Mouse (Mus musculus) liver, embryonic 11.5 days (tissue): ENCODE measurements around the gene Tbc1d13. TPM values are rescaled to one million over a fixed set of nuclear protein-coding genes. Genes with fewer than 3 reads are reported as not detected.

Source experiments
- ATAC-seq: fragments of 200-750 bp; cut with Nextera tagmentation; replicated peaks from 2 replicates; pipeline ENCODE4 v1.8.0; 2017; ENCODE audit warnings: moderate number of reproducible peaks, mild to moderate bottlenecking, moderate TSS enrichment, moderate library complexity; ENCODE audit not compliant: low FRiP score
- DNase-seq: peaks from one replicate; pipeline ENCODE4 v3.0.0-alpha.2; 2017; ENCODE audit warnings: low spot score
- H3K27ac ChIP-seq: fragments of 300-500 bp; sonication (generic); 2 replicates; pipeline ENCODE4 v1.5.1; 2014; ENCODE audit warnings: mild to moderate bottlenecking, low read depth, low read length, control low read depth
- H3K27me3 ChIP-seq: fragments of 300-500 bp; sonication (generic); replicated peaks from 2 replicates; pipeline ENCODE4 v1.6.1; 2014; ENCODE audit warnings: low read length, mixed read lengths; ENCODE audit not compliant: control insufficient read depth, insufficient read depth
- H3K36me3 ChIP-seq: fragments of 300-500 bp; sonication (generic); 2 replicates; pipeline ENCODE4 v1.6.1; 2014; ENCODE audit warnings: mild to moderate bottlenecking, low read length, moderate library complexity, mixed read lengths; ENCODE audit not compliant: control insufficient read depth, insufficient read depth
- H3K4me1 ChIP-seq: fragments of 300-500 bp; sonication (generic); replicated peaks from 2 replicates; pipeline ENCODE4 v1.6.1; 2014; ENCODE audit warnings: low read length, mixed read lengths; ENCODE audit not compliant: control insufficient read depth, insufficient read depth
- H3K4me2 ChIP-seq: fragments of 300-500 bp; sonication (generic); 2 replicates; pipeline ENCODE4 v1.6.1; 2014; ENCODE audit warnings: mild to moderate bottlenecking, control low read depth, moderate library complexity
- H3K4me3 ChIP-seq: fragments of 300-500 bp; sonication (generic); 2 replicates; pipeline ENCODE4 v1.5.1; 2014; ENCODE audit warnings: low read depth, low read length, control low read depth
- H3K9ac ChIP-seq: fragments of 300-500 bp; sonication (generic); 2 replicates; pipeline ENCODE4 v1.6.1; 2014; ENCODE audit warnings: low read depth, low read length, control low read depth
- H3K9me3 ChIP-seq: fragments of 300-500 bp; sonication (generic); 2 replicates; pipeline ENCODE4 v1.6.1; 2016; ENCODE audit warnings: low read length, inconsistent platforms, mixed read lengths; ENCODE audit not compliant: control insufficient read depth
- WGBS: fragments of 180-500 bp; shearing (Covaris S2); extraction: QIAGEN DNeasy Blood & Tissue Kit; methylation state at CpG from one replicate; pipeline ENCODE4 v1.1.7; 2014; 5-methylcytosine and 5-hydroxymethylcytosine counted together
- polyA plus RNA-seq: library from polyadenylated mRNA; unstranded; fragments of >200 nt; fragmentation: Nextera tagmentation; extraction: Ambion mirVana; gene quantifications from 2 replicates; pipeline ENCODE4 v1.2.1, GENCODE M21; 2014

Tbc1d13 gene
- 6.9 and 9.2 TPM in 2 replicates for polyA plus RNA-seq

- Histone ChIP-seq H3K4me3 (peak within 1 kb of the TSS; percentile 80), H3K9ac (peak within 1 kb of the TSS; percentile 85), H3K9me3 (no peaks in the 10 kb centered on the region), H3K4me2 (peak within 1 kb of the TSS; percentile 91), H3K36me3 (peaks cover 4% of the 10 kb centered on the region; the same call in 1 of the 2 replicates), H3K4me1 (peaks cover 24% of the 10 kb centered on the region), H3K27ac (peak within 1 kb of the TSS; percentile 88), H3K27me3 (no peaks in the 10 kb centered on the region)
- peak; percentile 97 for DNase-seq
- peak; percentile 94 for ATAC-seq
- under 1% methylated on average over 45 of the region's 46 CpGs for whole genome bisulfite sequencing
Measured at GRCm38 (mm10) chr2:30133613-30134377, at the start of gene Tbc1d13. Gene Tbc1d13 (plus strand): TSS chr2:30133746.

GRCm38 (mm10) chr2:30084113-30084512 is 49.4 kb upstream of the Tbc1d13 start:
- ATAC-seq (no peak), DNase-seq (no peak)
- no peak overlapping the region for H3K9ac ChIP-seq
- H3K27ac ChIP-seq = no peak overlapping the region
- H3K4me1 ChIP-seq = peaks cover 6% of the 10 kb centered on the region; the same call in 1 of the 2 replicates
- no peak overlapping the region for H3K4me3 ChIP-seq
- H3K36me3 ChIP-seq = no peaks in the 10 kb centered on the region; the same call in 1 of the 2 replicates
- no peaks in the 10 kb centered on the region for H3K9me3 ChIP-seq
- H3K4me2 ChIP-seq = peak overlapping the region; percentile 51
- no peaks in the 10 kb centered on the region for H3K27me3 ChIP-seq
- 52% methylated on average over 5 of the region's 5 CpGs for WGBS

- Histone ChIP-seq H3K36me3 (no peaks in the 10 kb centered on the region; the same call in 1 of the 2 replicates), H3K9me3 (no peaks in the 10 kb centered on the region), H3K9ac (no peak overlapping the region), H3K4me1 (peaks cover 6% of the 10 kb centered on the region; the same call in 1 of the 2 replicates), H3K4me3 (peak overlapping the region; percentile 14; the same call in 1 of the 2 replicates), H3K4me2 (peak overlapping the region; percentile 51), H3K27me3 (no peaks in the 10 kb centered on the region), H3K27ac (no peak overlapping the region)
- DNase-seq = no peak
- WGBS = 34% methylated on average over 12 of the region's 12 CpGs
- ATAC-seq = no peak
Measured at GRCm38 (mm10) chr2:30084632-30085031, 48.9 kb upstream of the Tbc1d13 start.

GRCm38 (mm10) chr2:30087310-30087709 is 46.2 kb upstream of the Tbc1d13 start:
- Histone ChIP-seq H3K36me3 (peaks cover 14% of the 10 kb centered on the region; the same call in 1 of the 2 replicates), H3K27ac (no peak overlapping the region), H3K27me3 (no peaks in the 10 kb centered on the region), H3K9me3 (no peaks in the 10 kb centered on the region), H3K4me1 (peaks cover 9% of the 10 kb centered on the region), H3K4me2 (no peak overlapping the region), H3K4me3 (no peak overlapping the region), H3K9ac (no peak overlapping the region)
- ATAC-seq (no peak), DNase-seq (no peak)
- 92% methylated on average over 4 of the region's 4 CpGs for WGBS

GRCm38 (mm10) chr2:30091521-30091920 is 42.0 kb upstream of the Tbc1d13 start:
- Histone ChIP-seq H3K36me3 (peaks cover 17% of the 10 kb centered on the region; the same call in 1 of the 2 replicates), H3K9me3 (no peaks in the 10 kb centered on the region), H3K4me1 (peaks cover 20% of the 10 kb centered on the region), H3K4me2 (no peak overlapping the region; the same call in 1 of the 2 replicates), H3K27me3 (no peaks in the 10 kb centered on the region), H3K9ac (no peak overlapping the region), H3K4me3 (peak overlapping the region; percentile 10; the same call in 1 of the 2 replicates), H3K27ac (peak overlapping the region; percentile 32; the same call in 1 of the 2 replicates)
- DNase-seq = no peak
- WGBS = 90% methylated on average over 12 of the region's 12 CpGs
- no peak for ATAC-seq

- H3K27ac ChIP-seq = no peak overlapping the region
- no peak for ATAC-seq
- peaks cover 17% of the 10 kb centered on the region; the same call in 1 of the 2 replicates for H3K36me3 ChIP-seq
- H3K4me1 ChIP-seq = peaks cover 20% of the 10 kb centered on the region
- H3K9me3 ChIP-seq = no peaks in the 10 kb centered on the region
- 46% methylated on average over 6 of the region's 6 CpGs for WGBS
- H3K9ac ChIP-seq = peak overlapping the region; percentile 79
- no peak for DNase-seq
- no peaks in the 10 kb centered on the region for H3K27me3 ChIP-seq
- peak overlapping the region; percentile 78 for H3K4me3 ChIP-seq
- peak overlapping the region; percentile 94 for H3K4me2 ChIP-seq
Measured at GRCm38 (mm10) chr2:30092280-30092918, 41.1 kb upstream of the Tbc1d13 start.

- DNase-seq = peak; percentile 98
- Histone ChIP-seq H3K27ac (peak within 1 kb of the TSS; percentile 78), H3K9me3 (no peaks in the 10 kb centered on the region), H3K36me3 (peaks cover 17% of the 10 kb centered on the region; the same call in 1 of the 2 replicates), H3K4me1 (peaks cover 20% of the 10 kb centered on the region), H3K4me2 (peak within 1 kb of the TSS; percentile 94), H3K9ac (peak within 1 kb of the TSS; percentile 79), H3K27me3 (no peaks in the 10 kb centered on the region), H3K4me3 (peak within 1 kb of the TSS; percentile 78)
- peak; percentile 98 for ATAC-seq
- WGBS = under 1% methylated on average over 50 of the region's 51 CpGs
Measured at GRCm38 (mm10) chr2:30093471-30094207, 39.9 kb upstream of the Tbc1d13 start, which contains the start of gene Zdhhc12. Gene Zdhhc12 (minus strand): TSS chr2:30093648.

GRCm38 (mm10) chr2:30094208-30094588 is 39.3 kb upstream of the Tbc1d13 start:
- DNase-seq (peak; percentile 59), ATAC-seq (no peak)
- Histone ChIP-seq H3K9ac (peak overlapping the region; percentile 73), H3K27me3 (no peaks in the 10 kb centered on the region), H3K4me2 (peak overlapping the region; percentile 94), H3K4me1 (peaks cover 26% of the 10 kb centered on the region), H3K9me3 (no peaks in the 10 kb centered on the region), H3K4me3 (peak overlapping the region; percentile 78), H3K27ac (peak overlapping the region; percentile 78), H3K36me3 (peaks cover 17% of the 10 kb centered on the region; the same call in 1 of the 2 replicates)
- 1% methylated on average over 13 of the region's 13 CpGs for WGBS
